Mouse (Mus musculus) lung, postnatal 0 days (tissue): ENCODE results near the gene Epo.
A peak's percentile ranks its signal among the peaks of the same experiment; 100 is the strongest.

ENCODE experiments used
- CTCF ChIP-seq: IDR thresholded peaks from 2 replicates; pipeline ENCODE4 v1.5.1; 2016; ENCODE audit warnings: antibody characterized with exemption, mild to moderate bottlenecking
- EP300 ChIP-seq: IDR thresholded peaks from 2 replicates; pipeline ENCODE4 v1.6.1; 2016; ENCODE audit warnings: antibody characterized with exemption, mild to moderate bottlenecking, control low read depth

DNA sequence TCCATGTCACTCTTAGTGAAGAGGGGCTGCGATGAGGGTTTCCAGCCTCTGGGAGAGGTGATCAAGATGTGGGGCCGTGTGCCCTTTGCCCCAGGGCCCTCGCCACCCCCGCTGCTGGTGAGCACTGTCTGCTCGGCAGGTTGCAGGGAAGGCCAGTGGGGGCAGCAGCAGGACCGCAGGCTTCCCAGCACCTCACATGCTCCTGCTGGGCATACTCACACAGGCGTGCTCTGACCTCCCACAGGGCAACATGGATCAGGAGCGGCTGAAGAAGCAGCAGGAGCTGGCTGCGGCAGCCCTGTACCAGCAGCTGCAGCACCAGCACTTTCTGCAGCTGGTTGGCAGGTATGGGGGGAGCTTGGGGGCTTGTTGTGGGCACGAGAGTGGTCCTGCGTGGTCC lies 10.3 kb downstream of the Epo start:
- peak; percentile 16; the same call in 1 of the 2 replicates for TF ChIP-seq CTCF
- no peak for TF ChIP-seq EP300
